Mouse (Mus musculus): Measurements from ENCODE around the gene Scgb2a2.

- no peak for TF ChIP-seq CTCF (IDR thresholded peaks at IDR 0.05 in 2 of 3, conservative IDR thresholded peaks at IDR 0.05 in 1 of 3; ENCODE audit: control insufficient read depth in 1 of 3, insufficient read depth in 1 of 3, low read depth in 2 of 3, low read length in 3 of 3, poor library complexity in 1 of 3, severe bottlenecking in 1 of 3)
- TF ChIP-seq MAZ (IDR thresholded peaks at IDR 0.05; ENCODE audit: low read depth, low read length), result no peak
Observed at GRCm38 (mm10) chr19:9865466-9865865, 18.1 kb downstream of the Scgb2a2 start.

Data from MEL (cell line).